ENCODE assay signal across 12 mouse cellular contexts in the genomic region with DNA sequence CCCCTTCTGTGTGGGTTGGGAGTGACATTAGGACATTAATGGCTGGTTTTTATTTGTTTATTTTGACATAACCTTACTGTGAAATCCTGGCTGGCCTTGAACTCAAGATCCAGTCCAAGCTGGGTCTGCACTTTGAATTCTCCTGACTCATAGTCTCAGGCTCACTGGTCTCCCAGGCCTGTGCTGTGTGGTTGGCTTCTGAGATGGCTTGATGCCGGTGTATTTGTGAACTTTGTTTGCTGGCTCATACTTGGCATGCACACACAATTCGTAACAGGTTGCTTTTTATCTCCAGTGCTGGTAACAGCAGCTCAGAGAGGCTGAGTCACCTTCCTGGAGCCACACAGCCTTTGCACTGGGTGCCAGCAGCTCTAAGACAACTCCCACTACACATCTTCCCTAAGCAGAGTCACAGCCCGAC. TPM values are rescaled to one million over a fixed set of nuclear protein-coding genes. Genes with fewer than 3 reads are reported as not detected.
DNase-seq lines count a peak whose midpoint lies in the region; ATAC-seq and TF ChIP-seq lines count a peak whose summit lies in the region.
"Had no signal": no experiment of that assay in that cellular context is flagged by ENCODE, and none has a peak within 500 bp of the region (broad histone marks: within the 10 kb centered on the region; RNA-seq: fewer than 3 reads in every experiment).

No protein-coding gene starts in this region.

- H3K4me2 ChIP-seq in stomach, postnatal 0 days (replicated peaks; ENCODE audit: low read depth), result no peak overlapping the region
- H3K4me2 ChIP-seq in kidney, embryonic 14.5 days (replicated peaks; ENCODE audit: low read depth, low read length), result no peak overlapping the region
- H3K4me2 ChIP-seq: hindbrain, embryonic 14.5 days had no signal

- TF ChIP-seq CTCF in layer of hippocampus, adult 2 months (conservative IDR thresholded peaks at IDR 0.05), result no peak
- TF ChIP-seq CTCF in stomach, postnatal 0 days (IDR thresholded peaks at IDR 0.05; ENCODE audit: low read depth), result no peak

- ATAC-seq in stomach, postnatal 0 days (ENCODE audit: low FRiP score, low TSS enrichment), result peak; percentile 31
- no peak for ATAC-seq in cerebellum, adult (ENCODE audit: insufficient number of reproducible peaks, low FRiP score, low TSS enrichment)
- no peak for ATAC-seq in kidney, embryonic 14.5 days (ENCODE audit: low FRiP score, low TSS enrichment)

- 80% methylated on average over 3 of the region's 3 CpGs for WGBS in stomach, postnatal 0 days
- WGBS in kidney, embryonic 14.5 days, result 96% methylated on average over 3 of the region's 3 CpGs

- DNase-seq in adrenal gland, adult (ENCODE audit: inconsistent age in 2 of 2, low spot score in 1 of 2), result peak; percentile 84 to 85
- no peak for DNase-seq in adrenal gland, adult 18-20 months (ENCODE audit: low spot score in 2 of 2)
- DNase-seq in layer of hippocampus, adult 2 months (ENCODE audit: low spot score in 2 of 2), result no peak
- DNase-seq in layer of hippocampus, postnatal 25 days (ENCODE audit: extremely low spot score in 1 of 2, low spot score in 1 of 2), result no peak
- peak; percentile 30 for DNase-seq in liver
- no peak for DNase-seq in stomach, postnatal 0 days (ENCODE audit: low spot score)
- DNase-seq: lung, postnatal 14 days; thymus, postnatal 36 days had no signal

- H3K36me3 ChIP-seq in stomach, postnatal 0 days (ENCODE audit: control insufficient read depth, insufficient read depth, low read length), result peaks cover 21% of the 10 kb centered on the region
- peaks cover 46% of the 10 kb centered on the region for H3K36me3 ChIP-seq in kidney, embryonic 14.5 days (ENCODE audit: control insufficient read depth, insufficient read depth, low read length)

- peaks cover 5% of the 10 kb centered on the region for H3K4me1 ChIP-seq in stomach, postnatal 0 days (replicated peaks; ENCODE audit: control insufficient read depth, insufficient read depth)
- peaks cover 17% of the 10 kb centered on the region for H3K4me1 ChIP-seq in kidney, embryonic 14.5 days (ENCODE audit: control insufficient read depth, insufficient read depth, low read length)

- peak overlapping the region; percentile 46 for H3K27ac ChIP-seq in layer of hippocampus, adult 2 months
- 0 out of 2 replicates have a peak overlapping the region, but pooled peaks have one; percentile 9 for H3K27ac ChIP-seq in stomach, postnatal 0 days (replicated peaks)
- no peak overlapping the region for H3K27ac ChIP-seq in kidney, embryonic 14.5 days (ENCODE audit: low read depth, low read length)
- H3K27ac ChIP-seq: heart, embryonic 10.5 days; hindbrain, embryonic 14.5 days had no signal

- H3K9me3 ChIP-seq in stomach, postnatal 0 days (ENCODE audit: control insufficient read depth, low read length), result no peaks in the 10 kb centered on the region
- H3K9me3 ChIP-seq in kidney, embryonic 14.5 days (ENCODE audit: control insufficient read depth, low read length), result no peaks in the 10 kb centered on the region
- H3K9me3 ChIP-seq: heart, embryonic 10.5 days had no signal

- no peak for TF ChIP-seq EP300 in stomach, postnatal 0 days (optimal IDR thresholded peaks at IDR 0.05)

- H3K9ac ChIP-seq in stomach, postnatal 0 days (ENCODE audit: low read length), result no peak overlapping the region
- no peak overlapping the region for H3K9ac ChIP-seq in kidney, embryonic 14.5 days (ENCODE audit: low read depth, low read length)
- H3K9ac ChIP-seq: hindbrain, embryonic 14.5 days had no signal

- no peak overlapping the region for H3K4me3 ChIP-seq in layer of hippocampus, adult 2 months
- H3K4me3 ChIP-seq in stomach, postnatal 0 days (ENCODE audit: low read depth, low read length), result no peak overlapping the region
- H3K4me3 ChIP-seq in kidney, embryonic 14.5 days (ENCODE audit: low read length), result no peak overlapping the region

- H3K27me3 ChIP-seq in stomach, postnatal 0 days (ENCODE audit: control insufficient read depth, insufficient read depth, low read length), result no peaks in the 10 kb centered on the region
- no peaks in the 10 kb centered on the region for H3K27me3 ChIP-seq in kidney, embryonic 14.5 days (ENCODE audit: control insufficient read depth, insufficient read depth, low read length)

RNA-seq across cellular contexts. Expression of gene Kxd1, which starts 2.0 kb away (rescaled TPM):
- total RNA-seq in adrenal gland, adult 18-20 months (2021), result 10 to 100 TPM; 68.1 to 76.3 TPM
- 10 to 100 TPM; 37.2 to 40.7 TPM for total RNA-seq in layer of hippocampus, adult 2 months (2021)
- total RNA-seq in layer of hippocampus, postnatal 25 days (2021), result 10 to 100 TPM; 37.8 to 38.0 TPM
- polyA plus RNA-seq in stomach, postnatal 0 days (2015; fragmentation: Nextera tagmentation; extraction: Ambion mirVana), result 47.1 and 54.6 TPM in 2 replicates
- 70.0 and 70.9 TPM in 2 replicates for polyA plus RNA-seq in kidney, embryonic 14.5 days (2014; fragmentation: Nextera tagmentation; extraction: Ambion mirVana)

RNA-seq across cellular contexts. Expression of gene Fkbp8, which starts 2.2 kb away (rescaled TPM):
- total RNA-seq in adrenal gland, adult 18-20 months (2021), result 100 to 1,000 TPM; 257 to 332 TPM
- 100 to 1,000 TPM; 447 to 453 TPM for total RNA-seq in layer of hippocampus, adult 2 months (2021)
- 100 to 1,000 TPM; 432 to 468 TPM for total RNA-seq in layer of hippocampus, postnatal 25 days (2021)
- polyA plus RNA-seq in stomach, postnatal 0 days (2015; fragmentation: Nextera tagmentation; extraction: Ambion mirVana), result 179 and 188 TPM in 2 replicates
- 252 and 291 TPM in 2 replicates for polyA plus RNA-seq in kidney, embryonic 14.5 days (2014; fragmentation: Nextera tagmentation; extraction: Ambion mirVana)

RNA-seq across cellular contexts. Expression of gene Ell, which starts 9.5 kb away (rescaled TPM):
- 10 to 100 TPM; 23.1 to 26.6 TPM for total RNA-seq in adrenal gland, adult 18-20 months (2021)
- total RNA-seq in layer of hippocampus, adult 2 months (2021), result 10 to 100 TPM; 20.5 to 24.4 TPM
- 10 to 100 TPM; 20.3 to 23.5 TPM for total RNA-seq in layer of hippocampus, postnatal 25 days (2021)
- polyA plus RNA-seq in stomach, postnatal 0 days (2015; fragmentation: Nextera tagmentation; extraction: Ambion mirVana), result 11.1 and 13.5 TPM in 2 replicates
- polyA plus RNA-seq in kidney, embryonic 14.5 days (2014; fragmentation: Nextera tagmentation; extraction: Ambion mirVana), result 12.9 and 22.4 TPM in 2 replicates

RNA-seq across cellular contexts. Expression of gene Uba52, which starts 19.1 kb away (rescaled TPM):
- 1,000 to 10,000 TPM; 1,449 to 1,570 TPM for total RNA-seq in adrenal gland, adult 18-20 months (2021)
- total RNA-seq in layer of hippocampus, adult 2 months (2021), result 1,000 to 10,000 TPM in 1 of 2 experiments, 100 to 1,000 TPM in 1; 970 to 1,000 TPM
- 1,000 to 10,000 TPM; 1,005 to 1,128 TPM for total RNA-seq in layer of hippocampus, postnatal 25 days (2021)
- polyA plus RNA-seq in stomach, postnatal 0 days (2015; fragmentation: Nextera tagmentation; extraction: Ambion mirVana), result 951 and 966 TPM in 2 replicates
- polyA plus RNA-seq in kidney, embryonic 14.5 days (2014; fragmentation: Nextera tagmentation; extraction: Ambion mirVana), result 1,078 and 1,559 TPM in 2 replicates

RNA-seq across cellular contexts. Expression of gene Rex1bd, which starts 23.2 kb away (rescaled TPM):
- total RNA-seq in adrenal gland, adult 18-20 months (2021), result 100 to 1,000 TPM; 155 to 174 TPM
- 10 to 100 TPM; 93.9 to 98.1 TPM for total RNA-seq in layer of hippocampus, adult 2 months (2021)
- total RNA-seq in layer of hippocampus, postnatal 25 days (2021), result 100 to 1,000 TPM in 1 of 2 experiments, 10 to 100 TPM in 1; 91.1 to 101 TPM
- 119 and 122 TPM in 2 replicates for polyA plus RNA-seq in stomach, postnatal 0 days (2015; fragmentation: Nextera tagmentation; extraction: Ambion mirVana)
- polyA plus RNA-seq in kidney, embryonic 14.5 days (2014; fragmentation: Nextera tagmentation; extraction: Ambion mirVana), result 129 and 151 TPM in 2 replicates

Comparison
In these comparisons a context has a peak if more than half of its experiments do, and no peak if none do; other contexts are left out.
1. DNase-seq: peak in adrenal gland, adult (2 of 2) and liver (single experiment); none in adrenal gland, adult 18-20 months (0 of 2), layer of hippocampus, adult 2 months (0 of 2), layer of hippocampus, postnatal 25 days (0 of 2) and stomach, postnatal 0 days (single experiment).